Mouse (Mus musculus) frontal cortex, adult (tissue): Measurements from ENCODE around the gene Mbtps1.

Source experiments
- ATAC-seq: cut with Nextera tagmentation; 2 replicates; pipeline ENCODE4 v1.9.2; 2017; ENCODE audit warnings: mild to moderate bottlenecking, moderate library complexity, mixed read lengths; ENCODE audit not compliant: low TSS enrichment

Gene Mbtps1

DNA sequence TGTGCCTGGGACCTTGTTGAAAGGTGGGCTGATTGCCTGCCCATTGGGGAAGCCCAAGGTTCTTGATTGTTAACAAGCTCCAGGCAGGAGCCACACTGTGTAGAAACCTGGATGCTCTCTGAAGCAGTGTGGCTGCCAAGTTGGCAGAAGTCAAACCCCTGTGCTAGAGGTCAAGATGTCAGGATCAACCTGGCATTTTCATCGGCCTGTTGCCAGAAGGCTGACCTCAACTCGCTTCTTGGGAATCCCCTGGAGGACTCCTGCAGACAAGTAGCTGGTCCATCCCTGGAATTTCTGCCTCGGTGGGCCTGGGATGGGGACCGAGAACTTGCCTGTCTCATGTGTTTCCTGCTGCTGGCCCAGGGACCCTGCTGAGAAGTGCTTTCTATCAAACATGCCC lies 56.4 kb downstream of the Mbtps1 start:
- ATAC-seq: no peak

- ATAC-seq: no peak
Measured at GRCm38 (mm10) chr8:119501598-119501997, 56.9 kb downstream of the Mbtps1 start, which contains the start of gene Slc38a8. TSS of gene Slc38a8 (minus strand) at chr8:119501698.

DNA sequence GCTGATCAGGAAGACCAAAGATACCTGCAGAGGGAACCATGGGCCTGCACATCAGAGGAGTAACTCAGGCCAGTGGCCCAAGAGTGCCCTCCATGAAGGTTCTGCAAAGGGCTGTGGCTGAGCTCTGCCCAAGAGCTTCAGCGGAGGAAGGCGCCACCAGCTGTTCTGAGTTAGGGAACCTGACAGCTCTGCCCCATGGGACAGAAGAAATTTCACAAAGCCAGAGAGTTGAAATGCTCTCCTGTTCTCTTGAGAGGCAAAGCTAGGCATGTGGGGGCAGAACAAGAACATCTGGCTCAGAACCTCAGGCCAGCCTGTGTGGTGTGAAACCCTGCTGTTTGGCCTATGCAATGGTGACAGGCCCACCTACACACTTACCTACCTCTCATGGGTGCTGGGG lies 58.7 kb downstream of the Mbtps1 start:
- no peak for ATAC-seq

GRCm38 (mm10) chr8:119496848-119497247 lies 61.7 kb downstream of the Mbtps1 start:
- ATAC-seq: peak; percentile 50; the same call in 1 of the 2 replicates

DNA sequence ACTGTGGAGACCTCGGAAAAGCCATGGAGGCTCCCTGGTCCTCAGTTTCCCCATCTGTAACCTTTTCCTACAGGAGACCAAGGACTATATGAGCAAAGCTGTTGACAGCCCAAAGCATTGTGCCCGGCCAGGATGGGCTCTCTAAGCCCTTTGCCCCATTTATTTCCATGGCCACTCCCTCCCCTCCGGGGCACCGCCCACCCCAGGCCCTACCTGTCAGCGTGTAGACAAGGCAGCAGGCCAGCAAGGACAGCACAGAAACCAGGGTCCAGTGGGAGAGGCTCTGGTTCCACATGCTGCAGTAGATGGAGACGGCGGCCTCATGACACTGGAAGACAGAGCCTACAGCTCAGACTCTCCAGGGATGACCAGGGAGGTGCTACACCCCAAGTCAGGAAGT lies 71.4 kb downstream of the Mbtps1 start:
- no peak for ATAC-seq

DNA sequence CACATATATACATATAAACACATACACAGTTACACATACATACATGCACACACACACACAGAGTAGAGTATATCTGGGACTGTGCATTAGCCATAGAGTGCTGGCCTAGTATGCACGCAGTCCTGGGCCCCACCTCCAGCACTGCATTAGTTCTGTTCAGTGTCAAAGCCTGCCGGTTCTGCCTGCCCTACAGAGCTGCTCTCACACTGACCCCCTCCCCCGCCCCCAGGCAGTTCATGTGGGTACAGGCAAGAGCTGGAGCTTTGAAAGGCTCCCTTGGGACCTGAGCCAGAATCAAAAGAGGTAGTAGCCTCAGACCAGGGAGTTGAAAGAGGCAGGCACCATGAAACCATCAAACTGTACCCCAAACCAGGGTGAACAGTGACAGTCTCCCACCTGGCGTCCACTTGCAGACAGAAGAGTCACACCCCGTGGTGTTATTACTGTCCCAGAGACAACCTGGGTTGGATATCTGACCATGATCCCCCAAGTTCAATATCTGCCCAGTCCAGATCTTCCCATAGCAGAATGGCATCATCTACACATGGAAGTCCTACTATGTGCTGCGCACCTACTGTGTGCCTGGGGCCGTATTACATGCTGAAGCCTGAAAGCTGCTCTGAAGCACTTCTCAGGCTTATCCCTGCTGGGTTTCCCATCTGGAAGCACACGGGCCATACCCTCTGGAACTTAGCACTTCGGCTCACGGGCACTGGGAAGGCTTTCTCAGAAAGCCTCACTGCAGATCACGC lies 74.2 kb downstream of the Mbtps1 start:
- no peak for ATAC-seq

DNA sequence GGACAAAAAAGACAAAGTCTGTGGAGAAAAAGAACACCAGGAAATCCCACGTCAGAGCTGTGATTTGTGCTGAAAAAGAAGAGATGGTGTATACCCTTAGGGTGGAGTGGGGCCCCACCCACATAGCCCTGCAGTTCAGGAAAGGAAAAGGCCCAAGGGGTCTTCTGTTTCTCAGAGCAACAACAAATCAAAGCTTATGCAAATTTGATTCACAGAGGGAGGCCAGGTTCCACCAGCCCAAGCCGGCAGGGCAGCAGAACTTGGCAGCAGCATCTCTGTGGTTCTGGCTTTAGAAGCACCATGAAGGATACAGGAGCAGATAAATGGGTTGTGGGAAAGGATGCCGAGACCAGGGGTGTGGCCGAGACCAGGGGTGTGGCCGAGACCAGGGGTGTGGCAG lies 79.9 kb downstream of the Mbtps1 start:
- no peak for ATAC-seq

DNA sequence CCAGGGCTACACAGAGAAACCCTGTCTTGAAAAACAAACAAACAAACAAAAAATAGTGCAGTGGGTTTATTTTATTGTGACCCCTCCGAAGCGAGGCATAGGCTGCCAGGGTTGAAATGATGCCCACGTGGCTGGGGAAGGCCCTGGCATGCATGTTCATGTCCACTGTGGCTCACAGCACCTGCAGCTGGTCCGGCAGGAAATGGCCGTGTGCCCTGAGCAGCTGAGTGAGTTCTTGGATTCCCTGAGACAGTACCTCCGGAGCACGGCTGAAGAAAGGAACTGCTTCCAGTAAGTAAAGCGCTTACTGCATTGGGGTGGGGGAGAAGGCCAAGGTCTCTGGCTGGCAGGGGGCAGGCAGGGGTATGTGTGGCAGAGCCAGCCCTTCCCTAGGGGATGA lies 90.4 kb downstream of the Mbtps1 start:
- ATAC-seq: no peak

DNA sequence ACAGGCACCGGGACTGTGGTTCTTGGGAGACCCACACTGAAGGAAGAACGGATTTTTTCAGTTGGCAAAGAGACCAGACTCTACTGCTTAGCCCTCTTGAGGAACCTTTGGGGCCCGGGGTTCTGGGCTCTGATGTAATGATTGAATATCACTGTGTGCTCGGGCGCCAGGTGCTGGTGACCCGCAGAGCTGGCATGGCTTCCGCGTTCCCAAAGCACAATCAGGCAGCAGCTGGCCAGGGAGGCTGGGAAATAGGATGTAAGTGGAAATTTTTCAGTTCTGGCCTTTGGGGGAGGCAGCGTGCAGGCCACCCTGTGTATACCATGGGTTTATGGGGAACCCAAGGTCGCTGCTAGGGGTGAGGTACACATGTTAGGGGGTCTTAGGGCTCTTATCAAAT lies 91.7 kb downstream of the Mbtps1 start:
- ATAC-seq: no peak

- peak; percentile 56; the same call in 1 of the 2 replicates for ATAC-seq
Measured at GRCm38 (mm10) chr8:119466105-119466504, 92.4 kb downstream of the Mbtps1 start.

DNA sequence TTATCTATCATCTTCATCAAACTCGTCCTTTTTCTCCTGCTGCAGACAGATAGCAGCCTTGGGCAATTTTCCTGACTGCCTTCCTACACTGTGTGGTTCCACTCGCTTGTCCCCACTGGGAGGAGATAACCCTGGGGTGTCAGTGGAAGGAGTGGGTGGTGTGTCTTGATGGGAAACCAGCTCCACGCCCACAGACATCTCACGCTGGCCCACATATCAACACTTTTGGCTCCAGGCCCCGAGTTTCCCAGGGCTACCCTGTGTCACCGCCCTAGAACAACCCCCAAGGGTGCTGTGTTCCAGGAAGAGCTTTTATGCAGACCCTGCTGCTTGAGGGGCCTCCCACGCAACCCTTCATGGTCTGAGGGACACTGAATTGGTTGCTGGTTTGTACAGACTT lies 94.8 kb downstream of the Mbtps1 start:
- no peak for ATAC-seq

DNA sequence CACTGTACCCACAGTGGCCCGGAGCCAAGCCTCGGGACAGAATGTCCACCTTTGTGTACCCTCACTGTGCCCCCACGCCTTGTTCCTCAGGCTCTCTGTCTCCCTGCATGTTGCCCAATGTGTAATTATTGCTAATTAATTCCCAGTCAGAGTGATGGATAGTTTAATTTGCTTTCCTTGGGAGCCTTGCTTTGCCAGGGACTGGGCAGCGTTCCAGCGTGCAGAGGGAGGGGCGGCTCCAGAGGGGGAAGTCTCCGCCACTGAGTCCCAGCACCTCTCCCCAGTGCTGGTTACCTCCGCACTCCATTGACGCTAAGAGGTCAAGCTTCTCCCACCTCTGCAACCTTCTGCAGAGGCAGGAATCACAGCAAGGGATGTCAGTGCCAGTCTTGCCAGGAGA lies 97.2 kb downstream of the Mbtps1 start:
- ATAC-seq: no peak

- no peak for ATAC-seq
Measured at GRCm38 (mm10) chr8:119459724-119460123, 98.8 kb downstream of the Mbtps1 start.
